Mouse (Mus musculus) gastrocnemius, postnatal 10 days (tissue): ENCODE data around the gene Fabp7. TPM values are rescaled to one million over a fixed set of nuclear protein-coding genes. Genes with fewer than 3 reads are reported as not detected.

ENCODE experiments used
- DNase-seq: peaks from one replicate; pipeline ENCODE4 v3.0.0; 2021; ENCODE audit warnings: mixed read lengths
- long read RNA-seq, 2 experiments: library from polyadenylated mRNA; stranded (forward); transcript quantifications; one replicate each; pipeline ENCODE4 v2.0.0; 2021
- total RNA-seq, 2 experiments: library from RNA; stranded (reverse); gene quantifications; 2 replicates each; pipeline ENCODE4 v1.2.3; 2021

Fabp7 gene
- total RNA-seq = 1 to 10 TPM; 1.6 to 1.8 TPM
- long read RNA-seq, experiment 1, partial matches to known transcripts = 0 of 1 reads
- long read RNA-seq, experiment 1, other reads (novel, unspliced or antisense) = 0 of 1 reads
- long read RNA-seq, experiment 2 = 0 reads

DNA sequence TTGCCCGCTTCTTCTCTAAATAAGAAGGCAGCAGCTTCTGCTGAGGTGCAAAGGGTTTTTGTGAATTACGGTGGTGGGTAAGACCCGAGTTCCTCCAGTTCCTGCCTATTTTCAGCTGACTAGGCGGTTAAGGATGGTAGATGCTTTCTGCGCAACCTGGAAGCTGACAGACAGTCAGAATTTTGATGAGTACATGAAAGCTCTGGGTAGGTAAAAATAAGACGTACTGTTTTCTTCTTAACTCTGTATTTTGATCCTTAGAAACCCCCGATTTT is at the start of gene Fabp7:
Gene Fabp7 (plus strand): TSS at position 6 of the 275 bp plus-strand sequence.
- DNase-seq = no peak

GRCm38 (mm10) chr10:57740733-57741132 is 43.9 kb upstream of the Fabp7 start:
- DNase-seq = no peak

- DNase-seq = no peak
Observed at GRCm38 (mm10) chr10:57741351-57741750, 43.3 kb upstream of the Fabp7 start.

GRCm38 (mm10) chr10:57743045-57743444 is 41.6 kb upstream of the Fabp7 start:
- no peak for DNase-seq

GRCm38 (mm10) chr10:57743606-57744016 is 41.1 kb upstream of the Fabp7 start:
- peak; percentile 13 for DNase-seq

DNA sequence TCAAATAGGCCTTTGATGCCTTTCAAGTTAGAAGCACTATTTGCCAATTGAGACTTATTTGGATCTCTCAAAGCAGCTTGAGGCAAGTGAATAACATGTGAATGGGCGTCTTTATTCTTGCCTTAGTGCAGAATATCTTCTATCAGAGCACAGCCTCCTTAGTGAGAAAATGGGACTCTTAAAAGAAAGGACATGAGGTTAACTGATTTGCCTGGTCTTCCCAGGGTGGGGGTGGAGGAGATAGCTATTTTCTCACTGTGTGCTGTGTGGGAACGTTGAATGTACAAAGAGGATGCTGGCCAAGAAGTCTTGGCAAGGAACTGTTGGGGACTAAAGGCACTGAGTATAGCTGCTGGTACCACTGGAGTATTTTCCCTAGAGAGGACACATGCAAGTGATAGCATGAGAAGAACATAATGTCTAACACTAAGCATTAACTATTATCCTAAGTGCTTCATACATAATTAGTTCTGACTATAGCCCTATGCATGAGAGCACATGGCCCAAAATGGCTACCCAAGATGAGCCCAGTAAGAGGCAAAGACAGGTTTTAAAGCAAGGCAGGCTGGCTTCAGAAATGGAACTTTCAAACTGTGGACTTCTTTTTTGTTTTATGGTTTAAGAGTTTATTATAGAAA is 40.4 kb upstream of the Fabp7 start:
- no peak for DNase-seq

DNA sequence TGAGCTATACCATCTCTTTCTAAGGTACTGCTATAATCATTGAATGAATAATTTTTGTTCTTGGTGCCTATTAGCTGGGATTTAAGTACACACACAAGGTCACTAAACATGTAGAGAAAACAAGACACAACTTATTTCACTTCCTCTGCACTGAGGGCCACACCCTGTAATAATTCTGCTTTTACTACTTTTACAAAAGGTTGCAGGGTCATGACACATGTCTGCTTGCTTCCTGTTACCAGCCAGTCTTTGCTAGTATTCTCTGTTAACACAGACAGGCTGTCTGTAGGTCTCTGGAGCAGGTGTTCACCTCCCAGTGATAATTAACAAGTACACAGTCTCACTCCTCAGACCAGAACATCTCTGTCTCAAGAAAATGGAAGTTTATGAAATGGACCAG is 39.2 kb upstream of the Fabp7 start:
- DNase-seq = no peak

- DNase-seq = no peak
Observed at GRCm38 (mm10) chr10:57747127-57747526, 37.6 kb upstream of the Fabp7 start.

GRCm38 (mm10) chr10:57753343-57753742 is 31.3 kb upstream of the Fabp7 start:
- no peak for DNase-seq

DNA sequence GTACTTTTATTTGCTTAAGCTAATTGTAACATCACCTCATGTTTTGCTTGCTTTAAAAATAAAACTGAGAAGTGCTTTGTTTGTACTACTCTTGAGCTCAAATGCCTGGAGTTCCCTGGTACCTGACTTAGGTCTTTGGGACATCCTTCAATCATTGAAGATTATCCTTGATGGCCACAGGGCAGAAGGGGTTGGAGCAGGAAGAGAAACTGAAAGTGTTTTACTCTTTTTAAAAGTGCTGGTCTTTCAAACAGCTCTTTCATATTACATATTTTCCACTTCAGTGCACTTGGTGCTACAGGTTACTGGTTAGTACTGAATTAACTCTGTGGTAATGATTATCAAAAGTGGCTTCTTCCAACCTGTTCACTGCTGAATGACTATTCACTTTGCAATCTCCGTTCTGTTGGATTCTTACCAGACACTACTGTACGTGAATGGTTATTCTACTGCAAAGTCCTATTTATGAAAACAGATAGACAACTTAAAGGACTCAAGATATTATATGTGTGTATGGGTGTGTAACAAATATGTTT is 29.4 kb upstream of the Fabp7 start:
- no peak for DNase-seq

- DNase-seq = no peak
Observed at GRCm38 (mm10) chr10:57758999-57759398, 25.7 kb upstream of the Fabp7 start.

DNA sequence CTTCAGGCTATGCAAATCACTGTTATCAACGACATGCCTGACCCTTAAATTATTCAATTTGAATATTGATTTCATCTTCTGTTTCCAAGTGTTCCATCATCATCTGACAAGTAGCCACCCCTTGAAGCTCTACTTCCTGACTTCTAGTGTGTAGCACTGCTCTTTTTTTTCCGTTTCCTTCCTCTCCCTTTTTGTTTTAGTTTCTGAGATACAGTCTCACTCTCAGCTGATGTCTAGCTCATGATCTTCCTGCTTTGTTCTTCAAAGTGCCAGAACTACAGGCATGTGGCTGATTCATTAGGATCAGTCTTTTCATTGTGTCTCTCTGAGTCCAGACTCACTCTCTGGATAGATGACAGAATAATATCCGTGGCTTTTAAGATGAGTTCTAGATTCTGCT is 24.0 kb upstream of the Fabp7 start:
- DNase-seq = no peak

DNA sequence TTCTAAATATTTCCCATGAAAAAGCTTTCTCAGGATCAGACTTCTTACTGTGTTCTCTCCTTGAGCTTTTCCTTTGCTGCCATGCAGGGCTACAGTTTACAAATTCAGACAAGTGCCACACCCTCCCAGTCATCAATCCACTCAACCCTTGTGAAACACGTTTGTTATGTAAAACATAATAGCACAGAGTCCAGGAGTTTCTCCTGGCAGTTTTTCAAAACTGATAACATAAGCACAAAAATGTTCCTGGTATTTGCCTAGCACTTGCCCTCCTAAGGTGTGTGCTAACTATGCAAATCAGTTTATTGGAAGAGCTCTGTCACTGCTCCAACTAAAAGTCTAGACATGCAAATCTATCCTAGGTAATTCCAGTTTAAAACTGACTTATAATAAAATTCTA is 21.6 kb upstream of the Fabp7 start:
- DNase-seq = no peak

DNA sequence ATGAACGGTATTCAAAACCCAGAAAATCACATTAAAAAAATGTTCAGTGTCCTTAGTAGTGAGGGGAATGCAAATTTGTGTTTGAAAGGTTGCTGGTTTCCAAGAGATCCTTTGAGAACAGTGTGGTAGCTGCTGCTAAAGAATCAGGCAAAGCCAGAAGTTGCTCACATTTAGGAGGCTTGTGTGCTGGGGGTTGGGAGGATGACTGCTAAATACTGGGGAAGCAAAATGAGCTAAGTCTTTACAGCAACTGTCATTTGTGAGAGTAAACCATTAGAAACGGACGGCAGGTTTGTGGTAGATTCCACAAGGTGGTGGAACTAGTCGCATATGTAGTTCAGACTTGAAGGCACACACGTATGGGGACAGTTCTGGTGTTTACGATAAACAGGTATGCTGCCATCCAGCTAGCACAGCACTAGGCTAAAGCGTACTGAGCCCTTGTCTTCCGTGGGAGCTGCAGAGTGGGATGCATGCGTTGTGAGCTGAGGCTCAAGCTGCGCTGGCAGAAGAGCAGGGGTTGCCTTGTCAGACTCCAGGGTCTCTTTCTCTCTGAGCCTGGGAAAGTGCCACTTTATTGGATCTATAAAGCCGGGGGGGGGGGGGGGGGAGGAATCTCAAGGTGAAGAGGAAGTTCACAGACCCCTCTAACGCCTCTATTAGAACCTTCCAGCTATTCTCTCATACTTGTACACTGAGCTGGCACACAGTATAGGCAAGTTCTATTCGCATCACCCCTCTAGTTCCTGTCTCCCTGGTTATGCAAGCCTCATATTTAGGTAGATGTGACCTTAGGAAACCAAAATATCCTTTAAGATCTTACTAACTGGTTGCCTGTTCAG is 1.2 kb upstream of the Fabp7 start:
- no peak for DNase-seq

- peak; percentile 56 for DNase-seq
Observed at GRCm38 (mm10) chr10:57784131-57784875, 378 bp upstream of the Fabp7 start.

DNA sequence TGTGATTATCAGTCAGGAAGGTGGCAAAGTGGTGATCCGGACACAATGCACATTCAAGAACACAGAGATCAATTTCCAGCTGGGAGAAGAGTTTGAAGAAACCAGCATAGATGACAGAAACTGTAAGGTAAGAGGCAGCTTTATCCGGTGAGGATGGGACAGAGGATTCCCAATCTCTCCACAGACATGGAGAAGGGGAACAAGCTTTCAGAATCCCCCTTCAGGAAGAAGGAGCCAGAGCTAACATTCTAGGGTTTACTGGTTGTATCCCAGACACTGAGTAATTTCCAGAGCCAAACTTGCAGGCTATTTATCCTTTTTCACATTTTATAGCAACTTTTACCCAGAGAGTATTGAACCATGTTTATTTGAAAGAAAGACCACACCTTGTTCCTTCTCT is 871 bp downstream of the Fabp7 start:
- no peak for DNase-seq

DNA sequence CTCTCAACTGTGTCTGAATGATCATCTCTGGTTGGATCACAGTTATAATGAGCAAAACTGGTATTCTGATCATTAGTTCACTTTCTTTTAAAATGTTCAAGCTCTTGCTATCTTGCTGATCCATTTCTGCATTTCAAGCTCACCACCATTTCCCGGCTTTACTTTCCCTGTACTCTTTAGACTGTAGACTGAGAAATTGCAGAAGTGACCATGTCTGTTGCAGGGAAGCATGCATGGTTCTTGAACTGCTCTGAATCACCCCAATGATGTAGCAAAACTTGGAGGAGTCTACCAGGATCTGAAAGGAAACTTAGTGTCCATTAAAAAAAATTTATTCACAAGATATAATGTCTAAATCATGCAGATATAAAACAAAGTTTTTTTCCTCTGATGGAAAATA is 8.3 kb downstream of the Fabp7 start:
- DNase-seq = no peak

DNA sequence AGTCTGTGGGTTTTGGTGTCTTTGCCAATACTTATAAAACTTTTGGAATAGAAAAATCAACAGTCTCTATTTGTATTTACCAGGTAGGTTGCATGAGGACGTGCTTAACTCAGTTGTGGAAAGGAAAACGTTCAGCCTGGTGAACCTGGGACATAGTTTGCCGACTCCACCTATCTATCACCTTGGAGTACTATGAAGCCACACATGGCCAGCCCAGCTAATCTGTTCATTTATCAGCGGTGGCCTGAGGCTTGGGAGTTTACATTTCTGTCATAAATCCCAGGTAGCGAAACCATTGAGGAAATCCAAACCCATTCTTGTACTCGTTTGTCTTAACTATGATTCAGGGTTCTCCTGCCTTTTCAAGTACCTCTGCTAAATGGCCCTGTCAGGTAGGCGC is 9.3 kb downstream of the Fabp7 start, which contains the start of gene Smpdl3a:
Gene Smpdl3a (plus strand): TSS at position 318 of the 400 bp plus-strand sequence.
- no peak for DNase-seq

DNA sequence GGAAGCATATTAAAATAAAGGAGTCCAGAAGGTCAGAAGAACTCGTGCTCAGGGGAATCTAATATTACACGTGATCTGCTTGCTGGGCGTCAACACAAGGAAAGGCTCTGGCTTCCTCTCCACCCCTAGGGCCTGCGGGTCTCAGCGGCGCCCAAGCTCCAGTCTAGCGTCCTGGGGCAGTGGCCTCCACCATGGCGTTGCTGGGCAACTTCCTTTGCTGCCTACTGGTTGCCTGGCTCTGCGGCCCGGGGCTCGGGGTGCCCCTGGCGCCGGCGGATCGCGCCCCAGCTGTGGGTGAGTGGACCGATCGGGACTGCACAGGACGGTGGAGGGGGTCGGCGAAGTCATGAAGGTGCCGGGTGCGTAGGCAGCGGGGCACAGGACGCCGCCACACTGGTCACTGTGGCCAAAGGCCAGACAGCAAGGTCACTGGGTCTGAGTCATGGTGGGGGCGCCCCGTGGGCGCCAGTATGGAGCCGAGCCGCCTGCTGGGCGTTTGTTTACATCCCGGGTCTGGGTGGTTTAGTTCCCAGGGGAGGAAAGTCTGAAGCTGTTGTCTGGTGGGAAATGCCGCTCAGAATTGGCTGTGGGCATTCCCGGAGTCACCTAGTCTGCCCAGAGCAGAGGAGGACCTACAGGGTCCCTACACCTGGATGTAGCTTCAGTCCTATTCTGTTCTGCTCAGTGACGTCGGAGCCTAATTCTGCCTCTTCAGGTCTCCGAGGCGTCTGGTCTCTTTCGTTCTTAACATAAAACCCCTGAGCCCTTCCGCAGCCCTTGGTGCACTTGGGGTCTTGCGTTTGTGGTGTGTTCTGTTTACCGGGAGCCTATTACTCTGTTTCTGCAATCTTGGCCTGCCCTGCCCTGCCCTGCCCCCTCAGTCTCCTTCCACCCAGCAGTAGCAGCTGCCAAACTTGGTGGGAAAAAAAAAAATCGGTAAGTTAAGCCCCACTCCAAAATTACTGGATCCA is 10.1 kb downstream of the Fabp7 start:
- DNase-seq = peak; percentile 25

DNA sequence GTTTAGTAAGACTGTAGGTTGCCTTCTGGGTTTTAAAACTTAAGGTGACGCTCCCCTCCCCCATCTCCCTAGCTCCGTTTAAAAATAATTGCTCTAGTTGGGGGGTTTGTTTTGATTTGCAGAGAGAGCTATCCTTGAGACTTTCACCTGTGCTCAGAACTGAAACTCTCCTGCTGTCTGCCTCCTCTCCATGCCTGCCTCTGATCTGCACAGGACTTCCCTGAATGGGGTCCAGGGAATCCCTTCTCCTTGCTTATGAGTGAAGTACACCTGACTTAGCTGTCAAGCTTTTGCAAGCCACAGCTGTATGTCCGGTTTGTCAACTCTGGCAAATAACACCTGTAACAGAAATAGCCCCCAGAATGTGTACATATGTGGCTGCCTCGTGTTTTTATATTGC is 10.9 kb downstream of the Fabp7 start:
- DNase-seq = no peak

DNA sequence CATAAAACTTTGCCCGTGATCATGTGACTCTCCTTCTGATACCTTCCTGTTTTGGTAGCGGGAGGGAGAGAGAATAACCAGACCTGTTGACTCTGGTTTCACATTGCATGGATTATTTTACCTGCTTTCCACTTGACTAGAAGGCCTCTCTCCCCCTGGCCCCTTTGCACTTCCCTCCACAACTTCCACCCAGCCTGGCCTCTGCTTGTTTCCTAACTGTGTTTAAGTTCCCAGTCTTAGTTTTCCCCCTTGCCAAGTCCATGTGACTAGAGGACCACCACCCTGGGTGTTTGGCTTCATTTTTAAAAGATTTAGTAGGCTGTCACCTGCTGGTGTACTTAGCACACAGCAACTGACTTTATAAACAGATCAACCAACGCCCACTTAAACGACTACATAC is 11.4 kb downstream of the Fabp7 start:
- DNase-seq = no peak

DNA sequence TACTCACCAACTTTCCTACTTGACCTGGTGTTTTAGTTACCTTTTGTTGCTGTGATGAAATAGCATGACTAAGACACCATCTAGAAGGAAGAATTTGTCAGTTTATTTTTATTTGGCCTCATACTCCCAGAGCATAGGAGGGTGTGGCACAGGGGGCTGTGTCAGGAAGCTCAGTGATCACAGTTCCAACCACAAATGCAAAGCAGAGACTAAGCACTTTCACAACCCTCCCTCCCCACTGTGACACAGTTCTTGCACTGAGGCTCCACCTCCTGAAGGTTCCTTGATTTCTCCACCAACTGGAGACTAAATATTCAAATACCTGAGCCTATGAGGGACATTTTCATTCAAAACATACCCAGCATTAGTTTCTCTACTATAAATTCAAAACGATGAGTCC is 14.8 kb downstream of the Fabp7 start:
- DNase-seq = no peak
